Mouse (Mus musculus): ENCODE results near the gene Kcnab1. TPM values are rescaled to one million over a fixed set of nuclear protein-coding genes. Genes with fewer than 3 reads are reported as not detected.

Kcnab1 gene
- polyA plus RNA-seq, 1 experiment from 2014 or later, result 0.18 TPM

- Histone ChIP-seq H3K27me3 (ENCODE audit: insufficient read depth, low read length) (no peaks in the 10 kb centered on the region), H3K27ac (ENCODE audit: low read depth) (no peak overlapping the region), H3K4me3 (ENCODE audit: low read depth, low read length) (no peak overlapping the region), H3K4me2 (ENCODE audit: low read depth, low read length) (no peak overlapping the region), H3K36me3 (replicated peaks; ENCODE audit: insufficient read depth, low read length) (no peaks in the 10 kb centered on the region), H3K9me3 (ENCODE audit: low read length) (no peaks in the 10 kb centered on the region), H3K9ac (replicated peaks) (no peak overlapping the region), H3K4me1 (ENCODE audit: insufficient read depth) (no peaks in the 10 kb centered on the region)
- ATAC-seq, result no peak
- DNase-seq, result no peak
- WGBS (ENCODE audit: insufficient replicate concordance), result 18% methylated on average over 5 of the region's 5 CpGs
- TF ChIP-seq EP300 (IDR thresholded peaks at IDR 0.05; ENCODE audit: low read depth), result no peak
- no peak for TF ChIP-seq CTCF (IDR thresholded peaks at IDR 0.05; ENCODE audit: low read depth)
These were observed 308.9 kb downstream of the Kcnab1 start for GRCm38 (mm10) chr3:65417913-65418594.

GRCm38 (mm10) chr3:65419706-65420105, 310.5 kb downstream of the Kcnab1 start:
- Histone ChIP-seq H3K4me3 (ENCODE audit: low read depth, low read length) (no peak overlapping the region), H3K27me3 (ENCODE audit: insufficient read depth, low read length) (no peaks in the 10 kb centered on the region), H3K36me3 (replicated peaks; ENCODE audit: insufficient read depth, low read length) (no peaks in the 10 kb centered on the region), H3K4me2 (ENCODE audit: low read depth, low read length) (no peak overlapping the region), H3K9ac (replicated peaks) (no peak overlapping the region), H3K4me1 (ENCODE audit: insufficient read depth) (no peaks in the 10 kb centered on the region), H3K27ac (ENCODE audit: low read depth) (no peak overlapping the region), H3K9me3 (ENCODE audit: low read length) (no peaks in the 10 kb centered on the region)
- no peak for TF ChIP-seq EP300 (IDR thresholded peaks at IDR 0.05; ENCODE audit: low read depth)
- no peak for TF ChIP-seq CTCF (IDR thresholded peaks at IDR 0.05; ENCODE audit: low read depth)
- DNase-seq, result no peak
- ATAC-seq, result no peak
- 72% methylated on average over 3 of the region's 3 CpGs for whole genome bisulfite sequencing (ENCODE audit: insufficient replicate concordance)

Data from liver, postnatal 0 days (tissue).